Mouse (Mus musculus) lung, postnatal 0 days (tissue): ENCODE measurements around the gene Kcnh3. TPM values are rescaled to one million over a fixed set of nuclear protein-coding genes. Genes with fewer than 3 reads are reported as not detected.
A peak's percentile ranks its signal among the peaks of the same experiment; 100 is the strongest.

Experiments used
- ATAC-seq: fragments of 200-750 bp; cut with Nextera tagmentation; 2 replicates; pipeline ENCODE4 v1.8.0; 2017; ENCODE audit warnings: moderate library complexity
- DNase-seq: peaks from one replicate; pipeline ENCODE4 v3.0.0-alpha.2; 2016; ENCODE audit warnings: low spot score
- H3K27ac ChIP-seq: fragments of 300-500 bp; sonication (generic); 2 replicates; pipeline ENCODE4 v1.5.1; 2014; ENCODE audit warnings: antibody characterized with exemption, mild to moderate bottlenecking, low read length, mixed read lengths
- H3K27me3 ChIP-seq: fragments of 300-500 bp; sonication (generic); replicated peaks from 2 replicates; pipeline ENCODE4 v1.6.1; 2014; ENCODE audit warnings: low read length, mixed read lengths; ENCODE audit not compliant: insufficient read depth
- H3K36me3 ChIP-seq: fragments of 300-500 bp; sonication (generic); 2 replicates; pipeline ENCODE4 v1.6.1; 2014; ENCODE audit warnings: low read length, mixed read lengths; ENCODE audit not compliant: insufficient read depth
- H3K4me1 ChIP-seq: fragments of 300-500 bp; sonication (generic); 2 replicates; pipeline ENCODE4 v1.6.1; 2014; ENCODE audit warnings: antibody characterized with exemption, low read depth, low read length, mixed read lengths; ENCODE audit not compliant: insufficient read depth
- H3K4me2 ChIP-seq: fragments of 300-500 bp; sonication (generic); replicated peaks from 2 replicates; pipeline ENCODE4 v1.6.1; 2014; ENCODE audit warnings: low read depth, mild to moderate bottlenecking, low read length, moderate library complexity, mixed read lengths
- H3K4me3 ChIP-seq: fragments of 300-500 bp; sonication (generic); 2 replicates; pipeline ENCODE4 v1.5.1; 2014; ENCODE audit warnings: low read depth, low read length
- H3K9ac ChIP-seq: fragments of 300-500 bp; sonication (generic); replicated peaks from 2 replicates; pipeline ENCODE4 v1.6.1; 2014; ENCODE audit warnings: low read depth, mild to moderate bottlenecking
- H3K9me3 ChIP-seq: fragments of 300-500 bp; sonication (generic); 2 replicates; pipeline ENCODE4 v1.6.1; 2016; ENCODE audit warnings: low read length, mixed read lengths
- CTCF ChIP-seq: IDR thresholded peaks from 2 replicates; pipeline ENCODE4 v1.5.1; 2016; ENCODE audit warnings: antibody characterized with exemption, mild to moderate bottlenecking
- EP300 ChIP-seq: IDR thresholded peaks from 2 replicates; pipeline ENCODE4 v1.6.1; 2016; ENCODE audit warnings: antibody characterized with exemption, mild to moderate bottlenecking, control low read depth
- WGBS: fragments of 180-500 bp; shearing (Covaris S2); extraction: QIAGEN DNeasy Blood & Tissue Kit; methylation state at CpG from one replicate; pipeline ENCODE4 v1.1.7; 2014; 5-methylcytosine and 5-hydroxymethylcytosine counted together
- polyA plus RNA-seq: library from polyadenylated mRNA; unstranded; fragments of >200 nt; fragmentation: Nextera tagmentation; extraction: Ambion mirVana; gene quantifications from 2 replicates; pipeline ENCODE4 v1.2.1, GENCODE M21; 2015

The Kcnh3 gene
- polyA plus RNA-seq, 1 experiment from 2014 or later = 0.21 TPM

DNA sequence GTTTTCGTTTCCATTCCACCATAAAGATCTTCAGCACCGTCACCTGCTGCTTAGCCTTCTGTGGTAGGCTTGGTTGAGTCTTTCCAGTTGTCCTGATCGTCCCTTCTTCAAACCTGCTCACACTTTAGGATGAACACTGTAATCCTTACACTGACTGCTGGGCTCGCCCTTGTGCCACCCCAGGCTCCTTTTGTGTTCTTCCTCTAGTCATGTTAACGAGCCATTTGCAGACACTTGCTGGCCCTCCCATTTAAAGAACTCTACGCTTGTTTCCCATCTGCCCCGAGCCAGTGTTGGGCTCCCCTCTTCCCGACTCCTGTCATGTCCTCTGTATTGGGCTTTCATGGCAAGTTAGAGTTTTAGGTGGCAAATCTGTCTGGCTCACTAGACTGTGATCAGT is 18.7 kb upstream of the Kcnh3 start:
- 0 out of 2 replicates have a peak, but pooled peaks cover 8% of the 10 kb centered on the region for H3K36me3 ChIP-seq
- H3K4me2 ChIP-seq = no peak overlapping the region
- H3K9ac ChIP-seq = no peak overlapping the region
- DNase-seq (no peak), ATAC-seq (no peak)
- H3K9me3 ChIP-seq = no peaks in the 10 kb centered on the region
- no peaks in the 10 kb centered on the region for H3K27me3 ChIP-seq
- no peak overlapping the region for H3K4me3 ChIP-seq
- WGBS = 87% methylated on average over 8 of the region's 8 CpGs
- H3K4me1 ChIP-seq = no peaks in the 10 kb centered on the region
- no peak overlapping the region for H3K27ac ChIP-seq
- no peak for TF ChIP-seq CTCF
- TF ChIP-seq EP300 = no peak

DNA sequence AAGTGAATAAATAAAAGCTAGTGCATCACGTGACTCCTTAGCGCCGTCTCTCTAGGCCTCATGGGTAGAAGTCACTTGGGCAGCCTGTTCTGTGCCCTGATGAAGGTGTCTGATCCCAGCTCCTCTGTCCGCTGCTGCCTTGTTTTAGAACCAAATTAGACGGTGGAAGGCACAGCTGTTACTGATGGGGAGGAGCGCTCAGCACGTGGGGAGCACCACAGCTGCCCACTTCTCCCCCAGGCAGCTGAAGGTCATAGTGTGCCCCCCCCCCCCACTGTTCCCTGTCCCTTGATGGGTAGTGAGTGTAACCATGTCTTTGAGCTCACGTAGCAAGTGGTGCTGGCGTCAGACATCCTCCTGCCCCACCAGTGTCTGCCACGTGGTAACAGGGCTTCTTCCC is 11.5 kb upstream of the Kcnh3 start:
- no peak for ATAC-seq
- H3K4me1 ChIP-seq = no peaks in the 10 kb centered on the region
- no peak overlapping the region for H3K4me3 ChIP-seq
- no peak for TF ChIP-seq CTCF
- TF ChIP-seq EP300 = no peak
- H3K9me3 ChIP-seq = no peaks in the 10 kb centered on the region
- H3K36me3 ChIP-seq = peaks cover 18% of the 10 kb centered on the region; the same call in 1 of the 2 replicates
- H3K27ac ChIP-seq = no peak overlapping the region
- DNase-seq = no peak
- no peak overlapping the region for H3K4me2 ChIP-seq
- no peak overlapping the region for H3K9ac ChIP-seq
- no peaks in the 10 kb centered on the region for H3K27me3 ChIP-seq
- WGBS = 85% methylated on average over 10 of the region's 10 CpGs

- DNase-seq (peak; percentile 50), ATAC-seq (no peak; the same call in 1 of the 2 replicates)
- Histone ChIP-seq H3K27me3 (peaks cover 2% of the 10 kb centered on the region; the same call in 1 of the 2 replicates), H3K27ac (no peak overlapping the region), H3K4me3 (no peak overlapping the region), H3K4me2 (no peak overlapping the region), H3K9me3 (no peaks in the 10 kb centered on the region), H3K4me1 (no peaks in the 10 kb centered on the region), H3K36me3 (peaks cover 10% of the 10 kb centered on the region; the same call in 1 of the 2 replicates), H3K9ac (no peak overlapping the region)
- peak; percentile 59 for TF ChIP-seq CTCF
- no peak for TF ChIP-seq EP300
- 82% methylated on average over 2 of the region's 2 CpGs for WGBS
These were observed 9.7 kb upstream of the Kcnh3 start for GRCm38 (mm10) chr15:99214941-99215340.

GRCm38 (mm10) chr15:99215741-99216463 is 8.8 kb upstream of the Kcnh3 start:
- DNase-seq (no peak), ATAC-seq (no peak)
- Histone ChIP-seq H3K36me3 (peaks cover 10% of the 10 kb centered on the region; the same call in 1 of the 2 replicates), H3K9ac (no peak overlapping the region), H3K9me3 (no peaks in the 10 kb centered on the region), H3K4me1 (no peaks in the 10 kb centered on the region), H3K27ac (no peak overlapping the region), H3K27me3 (peaks cover 5% of the 10 kb centered on the region), H3K4me2 (no peak overlapping the region), H3K4me3 (no peak overlapping the region)
- no peak for TF ChIP-seq CTCF
- TF ChIP-seq EP300 = no peak
- 83% methylated on average over 11 of the region's 11 CpGs for WGBS

DNA sequence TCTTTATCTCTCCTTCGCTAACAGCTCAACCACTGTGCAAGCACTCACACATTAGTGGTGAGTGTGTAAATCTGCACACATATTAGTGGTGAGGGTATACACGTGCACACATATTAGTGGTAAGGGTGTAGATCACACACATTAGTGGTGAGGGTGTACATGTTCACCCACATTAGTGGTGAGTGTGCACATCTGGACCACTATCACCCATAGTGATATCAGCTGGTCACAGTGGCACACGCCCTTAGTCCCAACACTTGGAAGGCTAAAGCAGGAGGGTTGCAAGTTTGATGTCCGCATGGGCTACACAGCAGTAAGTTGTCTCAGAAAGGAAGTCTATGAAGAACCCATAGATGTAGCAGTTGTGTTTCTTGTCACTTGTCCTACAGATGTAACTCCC is 7.0 kb upstream of the Kcnh3 start:
- Histone ChIP-seq H3K27ac (no peak overlapping the region), H3K9ac (no peak overlapping the region), H3K36me3 (peaks cover 2% of the 10 kb centered on the region; the same call in 1 of the 2 replicates), H3K9me3 (no peaks in the 10 kb centered on the region), H3K27me3 (peaks cover 16% of the 10 kb centered on the region), H3K4me3 (no peak overlapping the region), H3K4me1 (no peaks in the 10 kb centered on the region), H3K4me2 (no peak overlapping the region)
- WGBS = 84% methylated on average over 4 of the region's 4 CpGs
- DNase-seq (no peak), ATAC-seq (no peak)
- TF ChIP-seq EP300 = no peak
- no peak for TF ChIP-seq CTCF

- WGBS = 11% methylated on average over 8 of the region's 8 CpGs
- Histone ChIP-seq H3K4me1 (peaks cover 8% of the 10 kb centered on the region; the same call in 1 of the 2 replicates), H3K27ac (no peak overlapping the region), H3K36me3 (no peaks in the 10 kb centered on the region), H3K4me2 (no peak overlapping the region), H3K27me3 (peaks cover 45% of the 10 kb centered on the region), H3K9ac (no peak overlapping the region), H3K4me3 (no peak overlapping the region), H3K9me3 (no peaks in the 10 kb centered on the region)
- ATAC-seq = no peak
- DNase-seq = no peak
- TF ChIP-seq EP300 = no peak
- TF ChIP-seq CTCF = no peak
These were observed 3.2 kb upstream of the Kcnh3 start for GRCm38 (mm10) chr15:99221315-99221952.
